In the genomic region with DNA sequence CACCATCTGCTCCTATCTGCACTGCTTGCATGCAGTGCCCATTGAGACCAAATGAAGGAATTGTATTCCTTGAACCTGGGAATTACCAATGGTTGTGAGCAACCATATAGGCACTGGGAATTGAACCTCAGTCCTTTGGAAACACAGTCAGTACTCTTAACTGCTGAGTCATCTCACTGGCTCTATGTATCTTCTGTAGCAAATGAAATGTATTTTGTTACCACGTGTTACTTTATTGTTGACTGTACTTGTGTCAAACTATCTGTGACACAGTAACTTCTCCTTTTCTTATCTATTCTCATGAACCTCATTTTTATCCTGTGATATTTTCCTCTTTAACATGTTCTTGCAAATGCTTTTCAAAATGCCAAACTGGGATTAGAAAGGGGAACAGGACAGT, we compare ENCODE assay signal across 20 mouse cellular contexts.
"Had no signal": no experiment of that assay in that cellular context is flagged by ENCODE, and none has a peak within 500 bp of the region (broad histone marks: within the 10 kb centered on the region; RNA-seq: fewer than 3 reads in every experiment).

No protein-coding gene starts in this region.

- H3K9me3 ChIP-seq: midbrain, embryonic 10.5 days; neural tube, embryonic 13.5 days; neural tube, embryonic 15.5 days had no signal

- H3K27ac ChIP-seq: liver, embryonic 14.5 days; macrophage; midbrain, embryonic 10.5 days; neural tube, embryonic 13.5 days; neural tube, embryonic 15.5 days had no signal

- H3K9ac ChIP-seq: liver, embryonic 14.5 days; lung, embryonic 14.5 days; neural tube, embryonic 13.5 days; neural tube, embryonic 15.5 days had no signal

- ATAC-seq: midbrain, embryonic 16.5 days had no signal

- H3K4me2 ChIP-seq: lung, embryonic 14.5 days; neural tube, embryonic 13.5 days; neural tube, embryonic 15.5 days had no signal

- H3K4me1 ChIP-seq: midbrain, embryonic 10.5 days; neural tube, embryonic 13.5 days; neural tube, embryonic 15.5 days had no signal

- H3K4me3 ChIP-seq: midbrain, embryonic 10.5 days; myocyte; neural tube, embryonic 13.5 days; neural tube, embryonic 15.5 days had no signal

- H3K36me3 ChIP-seq: midbrain, embryonic 10.5 days; neural tube, embryonic 13.5 days; neural tube, embryonic 15.5 days had no signal

- DNase-seq: lung, adult 18-20 months; lung, embryonic 14.5 days; lung, postnatal 10 days; lung, postnatal 36 days; midbrain, embryonic 14.5 days; retina, postnatal 1 day; right cerebral cortex, adult 18-20 months; right cerebral cortex, postnatal 25 days; right cerebral cortex, postnatal 4 days; spleen, adult 18-20 months; thymus, adult 18-20 months; thymus, postnatal 14 days; thymus, postnatal 36 days had no signal

- H3K27me3 ChIP-seq: neural tube, embryonic 13.5 days; neural tube, embryonic 15.5 days had no signal
